Mouse (Mus musculus): ENCODE results near the gene B2m. TPM values are rescaled to one million over a fixed set of nuclear protein-coding genes. Genes with fewer than 3 reads are reported as not detected.

The B2m gene
- polyA plus RNA-seq, 1 experiment from 2014 or later = 82.7 TPM

DNA sequence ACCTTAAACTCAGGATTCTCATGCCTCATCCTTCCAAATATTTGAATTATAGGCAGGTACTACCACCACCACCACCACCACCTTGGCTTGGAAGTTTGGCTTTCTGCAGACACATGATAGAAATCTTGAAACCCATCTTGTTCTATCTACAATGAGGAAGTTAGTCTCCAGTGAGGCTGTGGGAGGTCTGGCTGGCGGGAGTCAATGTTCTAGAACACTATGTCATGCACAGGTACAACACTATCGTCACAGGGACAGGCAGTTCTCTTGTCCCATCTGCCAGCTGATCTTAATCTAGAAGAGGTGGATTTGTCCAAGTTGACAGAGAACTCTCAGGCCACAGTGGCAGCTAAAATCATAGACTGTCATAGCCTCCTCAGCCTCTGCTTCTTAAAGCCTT lies 14.9 kb upstream of the B2m start:
- Histone ChIP-seq H3K4me2 (replicated peaks) (no peak overlapping the region), H3K27ac (no peak overlapping the region), H3K9ac (replicated peaks) (no peak overlapping the region), H3K9me3 (no peaks in the 10 kb centered on the region), H3K4me3 (replicated peaks) (no peak overlapping the region), H3K4me1 (replicated peaks) (no peaks in the 10 kb centered on the region), H3K36me3 (no peaks in the 10 kb centered on the region), H3K27me3 (no peaks in the 10 kb centered on the region; the same call in 1 of the 2 replicates)
- WGBS = 93% methylated on average over 2 of the region's 2 CpGs
- no peak for ATAC-seq

- no peaks in the 10 kb centered on the region for H3K27me3 ChIP-seq
- H3K4me2 ChIP-seq (replicated peaks) = no peak overlapping the region
- no peaks in the 10 kb centered on the region for H3K4me1 ChIP-seq (replicated peaks)
- no peaks in the 10 kb centered on the region for H3K9me3 ChIP-seq
- H3K27ac ChIP-seq = no peak overlapping the region
- no peak for ATAC-seq
- no peak overlapping the region for H3K4me3 ChIP-seq (replicated peaks)
- no peaks in the 10 kb centered on the region for H3K36me3 ChIP-seq
- 74% methylated on average over 5 of the region's 5 CpGs for WGBS
- no peak overlapping the region for H3K9ac ChIP-seq (replicated peaks)
These were observed 9.5 kb upstream of the B2m start for GRCm38 (mm10) chr2:122137839-122138465.

GRCm38 (mm10) chr2:122140815-122141214 lies 6.7 kb upstream of the B2m start:
- H3K9ac ChIP-seq (replicated peaks) = no peak overlapping the region
- H3K27me3 ChIP-seq = no peaks in the 10 kb centered on the region
- no peaks in the 10 kb centered on the region for H3K4me1 ChIP-seq (replicated peaks)
- 77% methylated on average over 2 of the region's 2 CpGs for WGBS
- no peaks in the 10 kb centered on the region for H3K36me3 ChIP-seq
- no peak overlapping the region for H3K4me2 ChIP-seq (replicated peaks)
- no peak for ATAC-seq
- no peak overlapping the region for H3K27ac ChIP-seq
- no peak overlapping the region for H3K4me3 ChIP-seq (replicated peaks)
- H3K9me3 ChIP-seq = no peaks in the 10 kb centered on the region

DNA sequence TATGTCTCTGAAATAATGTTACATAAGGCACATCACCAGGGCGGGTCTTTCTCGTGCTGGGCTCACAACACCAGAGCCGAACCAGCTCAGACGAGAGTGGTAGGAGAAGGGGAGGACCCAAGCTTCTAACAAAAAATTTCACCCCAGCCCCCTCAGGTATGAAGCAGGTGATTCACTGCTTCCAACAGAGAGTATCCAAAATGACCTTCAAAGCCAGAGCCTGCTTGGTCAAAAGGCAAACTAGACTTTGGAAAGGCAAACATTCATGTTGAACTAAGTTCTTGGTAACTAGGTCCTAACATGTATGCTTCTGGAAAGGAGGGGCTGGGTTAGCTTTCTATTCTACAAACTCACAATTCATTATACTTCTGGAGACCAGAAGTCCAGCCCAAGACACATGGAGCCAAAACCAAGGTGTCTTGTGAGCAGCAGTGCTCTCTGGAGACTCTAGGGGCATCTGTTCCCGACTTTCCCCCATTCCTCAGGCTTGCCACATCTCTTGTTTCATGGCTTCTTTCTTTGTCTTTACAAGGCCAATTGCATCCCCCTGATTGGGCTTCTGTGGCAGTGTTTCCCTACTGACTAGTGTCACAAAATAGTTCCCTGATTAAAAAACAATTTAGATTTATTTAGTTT lies 6.0 kb upstream of the B2m start:
- no peaks in the 10 kb centered on the region for H3K9me3 ChIP-seq
- H3K27me3 ChIP-seq = no peaks in the 10 kb centered on the region
- 74% methylated on average over 5 of the region's 5 CpGs for WGBS
- no peaks in the 10 kb centered on the region for H3K4me1 ChIP-seq (replicated peaks)
- no peaks in the 10 kb centered on the region for H3K36me3 ChIP-seq
- no peak overlapping the region for H3K9ac ChIP-seq (replicated peaks)
- ATAC-seq = no peak
- no peak overlapping the region for H3K4me3 ChIP-seq (replicated peaks)
- no peak overlapping the region for H3K4me2 ChIP-seq (replicated peaks)
- no peak overlapping the region for H3K27ac ChIP-seq

DNA sequence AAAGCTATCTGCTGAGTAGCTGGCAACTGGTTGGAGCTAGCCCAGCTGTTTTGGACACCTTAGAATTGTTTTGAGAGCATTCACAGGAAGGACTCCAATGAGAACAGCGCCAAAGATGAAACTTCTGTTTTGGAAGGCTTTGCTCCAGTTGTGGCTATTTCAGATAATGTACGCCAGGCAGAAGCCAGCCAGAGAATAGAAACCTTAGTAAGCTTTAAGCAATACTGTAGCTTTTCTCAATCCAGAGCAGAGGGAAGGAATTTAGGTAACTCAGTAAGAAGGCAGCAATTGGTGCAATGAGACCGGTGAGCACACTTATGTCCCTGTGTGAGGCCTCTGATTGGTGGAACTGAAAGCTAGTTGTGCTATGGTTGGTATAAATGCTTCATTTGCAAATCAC lies 4.4 kb upstream of the B2m start:
- Histone ChIP-seq H3K4me2 (replicated peaks) (no peak overlapping the region), H3K27me3 (no peaks in the 10 kb centered on the region; the same call in 1 of the 2 replicates), H3K36me3 (no peaks in the 10 kb centered on the region), H3K27ac (no peak overlapping the region), H3K4me3 (replicated peaks) (no peak overlapping the region), H3K9me3 (no peaks in the 10 kb centered on the region), H3K4me1 (replicated peaks) (peaks cover 5% of the 10 kb centered on the region; the same call in 1 of the 2 replicates), H3K9ac (replicated peaks) (no peak overlapping the region)
- WGBS = 87% methylated on average over 3 of the region's 3 CpGs
- ATAC-seq = no peak

DNA sequence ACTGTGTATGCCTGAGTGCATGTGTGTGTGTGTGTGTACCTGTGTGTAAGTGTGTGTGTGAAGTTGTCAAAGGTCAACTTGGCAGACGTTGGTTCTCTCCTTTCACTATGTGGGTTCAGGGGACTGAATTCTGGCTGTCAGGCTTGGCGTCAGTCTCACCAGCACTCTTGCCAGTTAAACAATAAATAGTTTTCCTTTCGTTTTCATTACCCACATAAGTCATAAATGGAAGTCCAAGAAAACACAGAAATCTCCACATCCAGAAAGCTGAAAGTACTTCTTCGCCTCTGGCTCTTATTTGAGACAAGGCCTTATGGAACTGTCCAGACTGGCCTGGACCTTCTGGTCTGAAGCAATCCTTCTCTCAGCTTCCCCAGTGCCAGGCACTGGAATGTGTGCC lies 1.7 kb upstream of the B2m start:
- ATAC-seq = no peak
- H3K36me3 ChIP-seq = no peaks in the 10 kb centered on the region
- H3K9ac ChIP-seq (replicated peaks) = no peak overlapping the region
- peaks cover 5% of the 10 kb centered on the region; the same call in 1 of the 2 replicates for H3K4me1 ChIP-seq (replicated peaks)
- no peak overlapping the region for H3K4me2 ChIP-seq (replicated peaks)
- H3K27ac ChIP-seq = no peak overlapping the region
- H3K9me3 ChIP-seq = no peaks in the 10 kb centered on the region
- H3K27me3 ChIP-seq = no peaks in the 10 kb centered on the region; the same call in 1 of the 2 replicates
- WGBS = 67% methylated on average over 4 of the region's 4 CpGs
- no peak overlapping the region for H3K4me3 ChIP-seq (replicated peaks)

DNA sequence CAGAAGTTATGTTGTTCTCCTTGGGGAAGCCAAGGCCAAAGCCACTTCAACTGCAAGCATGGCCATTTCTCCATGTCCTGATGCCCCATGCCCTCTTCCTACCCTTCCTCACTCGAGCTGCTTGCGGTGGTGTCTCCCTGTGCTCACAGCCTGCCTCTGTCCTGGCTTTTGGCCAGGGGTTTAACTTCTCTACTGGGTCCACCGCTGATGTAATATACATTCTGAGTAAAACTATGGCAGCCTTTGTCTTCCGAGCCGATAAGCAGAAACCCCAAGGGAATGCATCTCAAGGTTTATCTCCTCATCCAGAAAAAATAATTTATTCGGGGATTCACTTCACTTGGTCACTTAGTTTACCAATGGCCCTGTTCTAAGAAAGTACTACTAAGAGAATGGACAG lies 799 bp upstream of the B2m start:
- Histone ChIP-seq H3K27me3 (no peaks in the 10 kb centered on the region; the same call in 1 of the 2 replicates), H3K9me3 (no peaks in the 10 kb centered on the region), H3K4me2 (replicated peaks) (no peak overlapping the region), H3K9ac (replicated peaks) (no peak overlapping the region), H3K4me3 (replicated peaks) (no peak overlapping the region), H3K36me3 (no peaks in the 10 kb centered on the region), H3K4me1 (replicated peaks) (peaks cover 5% of the 10 kb centered on the region; the same call in 1 of the 2 replicates), H3K27ac (no peak overlapping the region)
- no peak for ATAC-seq
- WGBS = 71% methylated on average over 6 of the region's 6 CpGs

GRCm38 (mm10) chr2:122148242-122148917 lies 894 bp downstream of the B2m start:
- H3K27ac ChIP-seq = 0 out of 2 replicates have a peak overlapping the region, but pooled peaks have one; percentile 35
- H3K36me3 ChIP-seq = no peaks in the 10 kb centered on the region
- H3K27me3 ChIP-seq = no peaks in the 10 kb centered on the region; the same call in 1 of the 2 replicates
- H3K4me1 ChIP-seq (replicated peaks) = peaks cover 5% of the 10 kb centered on the region; the same call in 1 of the 2 replicates
- peak overlapping the region; percentile 70 for H3K4me3 ChIP-seq (replicated peaks)
- H3K9me3 ChIP-seq = no peaks in the 10 kb centered on the region
- H3K4me2 ChIP-seq (replicated peaks) = peak overlapping the region; percentile 88
- H3K9ac ChIP-seq (replicated peaks) = peak overlapping the region; percentile 74
- ATAC-seq = peak; percentile 12; the same call in 1 of the 2 replicates
- 39% methylated on average over 18 of the region's 18 CpGs for WGBS

- WGBS = 92% methylated on average over 6 of the region's 6 CpGs
- no peak overlapping the region for H3K4me2 ChIP-seq (replicated peaks)
These were observed 1.8 kb downstream of the B2m start for GRCm38 (mm10) chr2:122149316-122149715.

DNA sequence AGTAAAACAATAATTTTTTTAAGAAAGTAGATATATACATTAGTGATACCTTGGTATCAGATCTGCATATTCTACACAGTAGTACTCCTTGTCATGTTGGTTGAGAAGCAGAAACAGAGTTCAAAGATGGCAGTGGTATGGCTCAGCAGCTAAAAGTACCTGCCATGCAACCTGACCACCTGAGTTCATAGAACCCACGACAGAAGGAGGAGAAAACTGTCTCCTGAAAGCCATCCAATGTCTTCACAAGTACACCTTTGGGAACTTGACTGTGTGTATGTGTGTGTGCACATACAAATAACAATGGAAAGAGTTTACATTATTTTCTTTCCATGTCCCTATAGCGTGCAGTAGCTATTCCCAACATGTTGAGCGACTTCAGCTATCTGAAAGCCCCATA lies 2.2 kb downstream of the B2m start:
- Histone ChIP-seq H3K4me2 (replicated peaks) (no peak overlapping the region), H3K27ac (no peak overlapping the region), H3K27me3 (no peaks in the 10 kb centered on the region; the same call in 1 of the 2 replicates), H3K36me3 (no peaks in the 10 kb centered on the region), H3K4me3 (replicated peaks) (no peak overlapping the region), H3K4me1 (replicated peaks) (peaks cover 5% of the 10 kb centered on the region; the same call in 1 of the 2 replicates), H3K9ac (replicated peaks) (no peak overlapping the region), H3K9me3 (no peaks in the 10 kb centered on the region)
- 90% methylated on average over 3 of the region's 3 CpGs for WGBS
- ATAC-seq = no peak

More at GRCm38 (mm10) chr2:122149316-122149715, 1.8 kb downstream of the B2m start:
- no peaks in the 10 kb centered on the region for H3K9me3 ChIP-seq
- H3K27ac ChIP-seq = no peak overlapping the region
- H3K36me3 ChIP-seq = no peaks in the 10 kb centered on the region
- peaks cover 5% of the 10 kb centered on the region; the same call in 1 of the 2 replicates for H3K4me1 ChIP-seq (replicated peaks)
- H3K27me3 ChIP-seq = no peaks in the 10 kb centered on the region; the same call in 1 of the 2 replicates
- no peak for ATAC-seq
- no peak overlapping the region for H3K4me3 ChIP-seq (replicated peaks)
- no peak overlapping the region for H3K9ac ChIP-seq (replicated peaks)

DNA sequence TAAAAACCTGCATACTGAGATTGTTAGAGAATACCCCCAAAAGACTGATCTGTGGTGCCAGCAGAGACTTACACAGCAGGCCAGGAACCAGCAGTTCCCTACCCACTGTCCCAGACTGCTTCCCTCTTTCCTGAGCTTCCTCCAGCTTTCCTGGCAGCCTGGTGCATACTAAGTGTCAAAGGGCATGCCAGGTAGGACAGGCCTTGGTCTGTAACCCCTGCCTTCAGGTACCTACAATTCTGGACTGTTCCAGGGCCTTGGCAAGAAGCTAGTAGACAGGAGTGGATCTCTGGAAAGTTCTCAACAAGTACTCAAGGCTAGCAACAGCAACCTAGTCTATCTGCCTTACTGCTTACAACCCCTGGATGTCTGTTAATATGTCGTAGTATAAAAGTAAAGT lies 3.7 kb downstream of the B2m start:
- no peak overlapping the region for H3K27ac ChIP-seq
- H3K4me2 ChIP-seq (replicated peaks) = no peak overlapping the region
- H3K4me1 ChIP-seq (replicated peaks) = peaks cover 5% of the 10 kb centered on the region; the same call in 1 of the 2 replicates
- no peak overlapping the region for H3K9ac ChIP-seq (replicated peaks)
- H3K36me3 ChIP-seq = no peaks in the 10 kb centered on the region
- ATAC-seq = no peak
- no peaks in the 10 kb centered on the region for H3K9me3 ChIP-seq
- H3K27me3 ChIP-seq = no peaks in the 10 kb centered on the region; the same call in 1 of the 2 replicates
- H3K4me3 ChIP-seq (replicated peaks) = no peak overlapping the region
- 92% methylated on average over 1 of the region's 1 CpGs for WGBS

GRCm38 (mm10) chr2:122152850-122153249 lies 5.4 kb downstream of the B2m start:
- no peak overlapping the region for H3K4me2 ChIP-seq (replicated peaks)
- no peaks in the 10 kb centered on the region for H3K36me3 ChIP-seq
- no peak overlapping the region for H3K27ac ChIP-seq
- no peak overlapping the region for H3K9ac ChIP-seq (replicated peaks)
- no peaks in the 10 kb centered on the region for H3K4me1 ChIP-seq (replicated peaks)
- H3K27me3 ChIP-seq = no peaks in the 10 kb centered on the region
- 88% methylated on average over 3 of the region's 3 CpGs for WGBS
- no peak overlapping the region for H3K4me3 ChIP-seq (replicated peaks)
- ATAC-seq = no peak
- H3K9me3 ChIP-seq = no peaks in the 10 kb centered on the region

All from midbrain, embryonic 13.5 days (tissue).